Mouse (Mus musculus) heart, adult 18-20 months (tissue): ENCODE measurements at regions not wholly inside any gene's neighbourhood (a gene's known extent, or its start where the extent isn't known, plus 50 kb on each side); places are given as distances from the start of the nearest gene placed in this dataset.
"Not testable (repeated sequence)": the region's sequence is repeated elsewhere in the genome, so short reads cannot be mapped to it uniquely, and the experiment has no call there.

Source experiments
- DNase-seq, 2 experiments: peaks; one replicate each; pipeline ENCODE4 v3.0.0; 2021 to 2022; ENCODE audit warnings: mixed read lengths in 1 of 2

- DNase-seq, result no peak
Measured at GRCm38 (mm10) chr1:64463715-64464290, 68.6 kb upstream of the Creb1 start.

GRCm38 (mm10) chr1:64461616-64462015, 70.8 kb upstream of the Creb1 start:
- not testable (repeated sequence) for DNase-seq

GRCm38 (mm10) chr1:64457872-64458271, 74.6 kb upstream of the Creb1 start:
- no peak for DNase-seq

- DNase-seq, result no peak
Measured at GRCm38 (mm10) chr1:64449141-64449540, 83.3 kb upstream of the Creb1 start.

- DNase-seq, result peak; percentile 63 to 84
Measured at GRCm38 (mm10) chr1:64448090-64448489, 84.4 kb upstream of the Creb1 start.

GRCm38 (mm10) chr1:64446492-64446891, 86.0 kb upstream of the Creb1 start:
- DNase-seq, result no peak

- DNase-seq, result peak; percentile 82 to 83
Measured at GRCm38 (mm10) chr1:64445919-64446318, 86.5 kb upstream of the Creb1 start.

GRCm38 (mm10) chr1:64443436-64443835, 89.0 kb upstream of the Creb1 start:
- DNase-seq, result no peak

- no peak for DNase-seq
Measured at GRCm38 (mm10) chr1:64442179-64442874, 90.1 kb upstream of the Creb1 start.

- DNase-seq, result no peak
Measured at GRCm38 (mm10) chr1:64423256-64423655, 109.2 kb upstream of the Creb1 start.

- DNase-seq, result no peak
Measured at GRCm38 (mm10) chr1:64418567-64418966, 113.9 kb upstream of the Creb1 start.

- no peak for DNase-seq
Measured at GRCm38 (mm10) chr1:64415906-64416305, 116.5 kb upstream of the Creb1 start.

GRCm38 (mm10) chr1:64413181-64413560, 119.3 kb upstream of the Creb1 start:
- DNase-seq, result no peak

GRCm38 (mm10) chr1:64412481-64413180, 119.8 kb upstream of the Creb1 start:
- peak in 1 of 2 experiments; percentile 25 for DNase-seq

- no peak for DNase-seq
Measured at GRCm38 (mm10) chr1:64411851-64412480, 120.5 kb upstream of the Creb1 start.

GRCm38 (mm10) chr1:64408807-64409582, 123.5 kb upstream of the Creb1 start:
- no peak for DNase-seq

GRCm38 (mm10) chr1:64391525-64391924, 140.9 kb upstream of the Creb1 start:
- DNase-seq, result no peak

GRCm38 (mm10) chr1:64381264-64381663, 151.2 kb upstream of the Creb1 start:
- DNase-seq, result no peak

GRCm38 (mm10) chr1:64376426-64376825, 156.0 kb upstream of the Creb1 start:
- not testable (repeated sequence) for DNase-seq

- DNase-seq, result peak; percentile 29 to 77
Measured at GRCm38 (mm10) chr1:64374286-64375071, 158.0 kb upstream of the Creb1 start.

GRCm38 (mm10) chr1:64364095-64364494, 168.3 kb upstream of the Creb1 start:
- no peak for DNase-seq
